Mouse (Mus musculus) heart, embryonic 10.5 days (tissue): ENCODE results near the gene Wdr17. TPM values are rescaled to one million over a fixed set of nuclear protein-coding genes. Genes with fewer than 3 reads are reported as not detected.
A peak's percentile ranks its signal among the peaks of the same experiment; 100 is the strongest.
"Not testable (repeated sequence)": the region's sequence is repeated elsewhere in the genome, so short reads cannot be mapped to it uniquely, and the experiment has no call there.

Experiments
- DNase-seq: peaks from one replicate; pipeline ENCODE4 v3.0.0-alpha.2; 2017; ENCODE audit warnings: low spot score
- H3K27ac ChIP-seq: fragments of 300-500 bp; sonication (generic); 2 replicates; pipeline ENCODE4 v1.5.1; 2016; ENCODE audit warnings: mild to moderate bottlenecking
- H3K27me3 ChIP-seq: fragments of 300-500 bp; sonication (generic); 2 replicates; pipeline ENCODE4 v1.6.1; 2016; ENCODE audit warnings: mild to moderate bottlenecking; ENCODE audit not compliant: poor library complexity, insufficient read depth, severe bottlenecking
- H3K36me3 ChIP-seq: fragments of 300-500 bp; sonication (generic); 2 replicates; pipeline ENCODE4 v1.6.1; 2016; ENCODE audit warnings: mild to moderate bottlenecking, moderate library complexity
- H3K4me1 ChIP-seq: fragments of 300-500 bp; sonication (generic); 2 replicates; pipeline ENCODE4 v1.6.1; 2016; ENCODE audit warnings: mild to moderate bottlenecking
- H3K4me3 ChIP-seq: fragments of 300-500 bp; sonication (generic); 2 replicates; pipeline ENCODE4 v1.5.1; 2016; ENCODE audit warnings: mild to moderate bottlenecking, moderate library complexity
- H3K9me3 ChIP-seq: fragments of 300-500 bp; sonication (generic); 2 replicates; pipeline ENCODE4 v1.6.1; 2016; ENCODE audit warnings: mild to moderate bottlenecking, moderate library complexity
- WGBS: fragments of 180-500 bp; shearing (Covaris S2); methylation state at CpG from one replicate; pipeline ENCODE4 v1.1.7; 2016; 5-methylcytosine and 5-hydroxymethylcytosine counted together
- polyA plus RNA-seq: library from polyadenylated mRNA; unstranded; fragments of >200 nt; fragmentation: Nextera tagmentation; extraction: Ambion mirVana; gene quantifications from 2 replicates; pipeline ENCODE4 v1.2.1, GENCODE M21; 2016

Gene Wdr17
- polyA plus RNA-seq, 1 experiment from 2014 or later: 0.72 TPM

DNA sequence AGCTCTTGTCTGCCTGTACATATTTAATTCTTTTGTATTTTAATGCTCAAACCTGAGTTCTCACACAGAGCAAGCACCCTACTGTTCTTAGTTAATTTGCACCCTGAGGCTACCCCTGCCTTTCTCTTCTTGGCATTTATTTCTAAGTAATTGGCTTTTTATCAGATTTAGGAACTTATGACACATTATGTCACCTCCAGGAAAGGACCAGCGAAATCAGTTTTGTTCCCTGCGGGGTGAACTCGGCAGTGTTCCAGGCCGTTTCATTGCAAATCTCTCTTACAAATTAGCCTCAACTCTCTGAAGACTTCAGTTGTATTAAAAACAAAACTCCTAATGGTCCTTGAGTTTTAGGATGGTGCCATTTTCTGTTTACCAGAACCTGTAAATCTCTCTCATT is 248.3 kb downstream of the Wdr17 start:
- no peaks in the 10 kb centered on the region for H3K27me3 ChIP-seq
- H3K36me3 ChIP-seq: no peaks in the 10 kb centered on the region
- H3K4me3 ChIP-seq: no peak overlapping the region
- H3K27ac ChIP-seq: no peak overlapping the region
- no peaks in the 10 kb centered on the region for H3K9me3 ChIP-seq
- DNase-seq: no peak
- H3K4me1 ChIP-seq: no peaks in the 10 kb centered on the region
- 81% methylated on average over 4 of the region's 4 CpGs for WGBS

DNA sequence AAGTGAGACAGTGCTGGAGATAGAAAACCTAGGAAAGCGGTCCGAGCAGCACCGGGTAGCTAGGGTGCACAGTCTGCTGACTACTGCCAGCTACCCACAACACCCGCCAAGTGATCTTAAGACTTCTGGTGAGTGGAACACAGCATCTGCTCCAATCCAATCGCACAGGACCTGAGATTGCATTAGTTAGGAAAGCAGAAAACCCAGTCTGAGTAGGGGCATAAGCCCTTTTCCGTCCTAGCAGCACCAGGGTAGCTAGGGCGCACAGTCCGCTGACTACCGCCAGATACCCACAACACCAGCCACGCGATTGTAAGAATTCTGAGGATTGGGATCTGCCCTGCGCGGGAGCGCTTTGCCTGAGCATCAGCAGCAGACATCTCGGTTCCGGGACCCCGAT is 270.3 kb downstream of the Wdr17 start:
- not testable (repeated sequence) for H3K27me3 ChIP-seq, DNase-seq
- 72% methylated on average over 17 of the region's 17 CpGs for WGBS

DNA sequence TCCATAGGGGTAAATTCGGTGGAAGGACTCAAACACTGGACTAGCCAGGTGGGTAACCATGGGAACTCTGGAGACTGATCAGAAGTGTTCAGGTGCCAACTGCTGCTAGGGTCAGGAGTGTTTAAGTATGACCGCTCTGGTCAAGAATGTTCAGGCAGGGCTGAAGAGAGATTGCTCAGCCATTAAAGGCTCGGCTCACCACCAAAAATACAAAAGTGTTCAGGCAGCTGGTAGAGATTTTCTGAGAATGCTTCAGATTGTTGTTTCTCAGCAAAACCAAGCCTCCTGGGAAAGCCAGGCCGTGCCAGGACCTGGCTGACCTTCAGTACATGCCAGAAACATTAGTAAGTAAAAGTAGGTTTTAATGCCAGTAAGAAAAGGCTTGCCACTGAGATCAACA is 276.7 kb downstream of the Wdr17 start:
- H3K36me3 ChIP-seq: no peaks in the 10 kb centered on the region
- no peak overlapping the region for H3K4me3 ChIP-seq
- WGBS: 71% methylated on average over 4 of the region's 4 CpGs
- no peaks in the 10 kb centered on the region for H3K9me3 ChIP-seq
- H3K27me3 ChIP-seq: no peaks in the 10 kb centered on the region
- H3K4me1 ChIP-seq: no peaks in the 10 kb centered on the region
- no peak overlapping the region for H3K27ac ChIP-seq
- DNase-seq: no peak

More for the DNA sequence above, 270.3 kb downstream of the Wdr17 start:
- not testable (repeated sequence) for H3K36me3 ChIP-seq, H3K4me3 ChIP-seq, H3K27ac ChIP-seq, H3K4me1 ChIP-seq, H3K9me3 ChIP-seq

DNA sequence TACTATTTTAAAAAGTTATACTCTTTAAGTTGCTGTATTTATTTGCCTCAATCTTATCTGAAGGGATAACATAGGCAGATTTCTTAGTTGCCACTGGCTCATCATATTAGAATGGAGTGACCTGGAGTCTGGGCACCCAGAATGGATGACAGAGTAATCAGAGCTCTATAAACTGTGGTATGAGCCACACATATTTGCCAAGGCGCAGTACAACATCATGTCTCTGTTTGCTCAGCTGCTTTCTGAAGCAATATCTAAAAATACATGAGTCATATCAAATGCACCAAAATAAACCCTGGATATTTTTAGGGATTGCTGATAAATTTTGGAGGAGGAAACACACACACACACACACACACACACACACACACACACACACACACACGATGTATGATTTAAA is 277.6 kb downstream of the Wdr17 start:
- Histone ChIP-seq H3K4me1 (no peaks in the 10 kb centered on the region), H3K27me3 (no peaks in the 10 kb centered on the region), H3K36me3 (no peaks in the 10 kb centered on the region), H3K27ac (no peak overlapping the region), H3K9me3 (no peaks in the 10 kb centered on the region), H3K4me3 (no peak overlapping the region)
- WGBS: 69% methylated on average over 2 of the region's 2 CpGs
- no peak for DNase-seq

DNA sequence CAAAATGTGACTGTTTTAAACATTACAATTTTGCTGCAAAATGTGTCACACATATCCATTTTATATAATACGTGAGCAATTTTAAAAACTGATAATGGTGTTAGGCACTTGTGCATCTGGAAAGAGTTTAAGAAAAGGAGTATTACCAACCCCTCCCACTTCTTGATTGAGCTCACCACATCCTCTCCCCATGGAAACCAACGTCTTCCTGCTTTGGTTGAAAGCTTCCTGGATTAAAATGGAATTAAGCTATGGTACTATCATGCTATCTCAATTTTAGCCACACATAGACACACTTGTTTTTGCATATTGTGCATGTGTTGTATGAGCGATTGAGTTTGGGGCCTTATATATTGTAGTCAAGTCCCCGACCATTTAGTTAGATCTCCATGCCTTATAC is 283.5 kb downstream of the Wdr17 start:
- peaks cover 6% of the 10 kb centered on the region for H3K4me1 ChIP-seq
- no peaks in the 10 kb centered on the region for H3K27me3 ChIP-seq
- 73% methylated on average over 4 of the region's 4 CpGs for whole genome bisulfite sequencing
- H3K4me3 ChIP-seq: no peak overlapping the region
- no peaks in the 10 kb centered on the region for H3K36me3 ChIP-seq
- H3K9me3 ChIP-seq: no peaks in the 10 kb centered on the region
- H3K27ac ChIP-seq: no peak overlapping the region
- no peak for DNase-seq

DNA sequence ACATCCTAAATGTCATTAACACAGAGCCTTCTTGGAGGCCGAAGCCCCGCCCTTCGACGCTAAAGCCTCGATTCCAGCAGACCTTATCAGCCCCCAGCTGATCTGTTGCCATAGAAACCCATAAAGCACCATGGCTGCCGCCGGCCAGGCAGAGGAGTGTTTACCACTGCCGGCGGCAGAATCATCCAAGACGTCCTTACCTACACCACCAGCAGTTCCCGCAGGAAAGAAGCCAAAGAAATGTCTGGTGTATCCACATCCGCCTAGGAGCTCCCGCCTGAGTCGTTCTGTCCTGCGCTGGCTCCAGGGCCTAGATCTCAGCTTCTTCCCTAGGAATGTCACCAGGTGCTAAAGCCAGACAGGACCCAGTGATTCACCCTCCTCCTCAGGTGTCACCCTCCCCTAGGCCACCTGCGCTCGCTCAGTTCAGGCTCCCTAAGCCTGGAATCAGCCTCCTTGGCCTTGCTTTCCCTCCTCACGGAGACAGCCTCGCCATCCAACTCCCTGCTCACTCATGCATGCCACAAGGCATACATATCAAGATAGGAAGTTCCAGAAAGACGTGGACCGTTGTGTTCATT is 286.2 kb downstream of the Wdr17 start, which contains the start of gene Spata4:
Spata4 (plus strand) TSS at position 111 of the 581 bp plus-strand sequence.
- 4% methylated on average over 21 of the region's 21 CpGs for WGBS
- H3K27ac ChIP-seq: peak within 1 kb of the TSS; percentile 50

DNA sequence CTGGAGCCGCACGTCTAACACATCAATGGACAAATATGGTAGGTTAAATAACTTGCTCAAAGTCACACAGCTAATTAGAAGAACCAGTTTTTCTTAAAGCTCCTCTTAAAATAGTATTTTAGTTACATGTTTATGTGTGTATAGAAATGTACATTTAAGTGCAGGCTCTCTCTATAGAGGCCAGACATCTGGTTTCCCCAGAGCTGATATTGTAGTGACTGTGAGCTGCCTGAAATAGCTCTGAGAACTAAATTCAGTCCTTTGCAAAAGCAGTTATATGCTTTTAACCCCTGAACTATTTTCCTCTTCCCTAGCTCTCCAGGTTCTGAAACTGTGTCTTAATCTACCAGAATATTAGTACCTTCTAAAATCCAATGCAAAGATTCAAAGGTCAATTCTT is 289.6 kb downstream of the Wdr17 start:
- H3K27me3 ChIP-seq: no peaks in the 10 kb centered on the region
- WGBS: 92% methylated on average over 2 of the region's 2 CpGs
- no peak for DNase-seq
- H3K4me1 ChIP-seq: peaks cover 6% of the 10 kb centered on the region
- no peaks in the 10 kb centered on the region for H3K9me3 ChIP-seq
- H3K4me3 ChIP-seq: no peak overlapping the region
- H3K27ac ChIP-seq: no peak overlapping the region
- H3K36me3 ChIP-seq: no peaks in the 10 kb centered on the region

More for the DNA sequence above, 286.2 kb downstream of the Wdr17 start, which contains the start of gene Spata4:
- Histone ChIP-seq H3K4me1 (peaks cover 6% of the 10 kb centered on the region), H3K36me3 (no peaks in the 10 kb centered on the region), H3K27me3 (no peaks in the 10 kb centered on the region), H3K9me3 (no peaks in the 10 kb centered on the region), H3K4me3 (peak within 1 kb of the TSS; percentile 58)
- DNase-seq: peak; percentile 88

DNA sequence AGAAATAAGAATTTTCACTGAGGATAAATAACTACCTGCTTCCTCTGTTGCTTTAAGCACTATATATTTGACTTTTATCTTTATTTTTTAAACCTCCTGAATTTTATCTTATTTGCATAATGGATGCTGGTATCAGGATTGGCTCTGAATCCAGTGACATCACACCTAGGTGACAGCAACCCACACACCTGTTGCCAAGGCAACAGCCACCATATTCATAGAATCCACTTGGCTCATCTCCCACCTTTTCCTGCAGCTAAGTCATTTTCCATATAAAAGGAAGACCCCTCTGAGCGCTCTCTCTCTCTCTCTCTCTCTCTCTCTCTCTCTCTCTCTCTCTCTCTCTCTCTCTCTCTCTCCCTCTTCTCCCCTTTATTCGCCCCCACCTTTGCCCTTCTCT is 290.0 kb downstream of the Wdr17 start:
- no peaks in the 10 kb centered on the region for H3K27me3 ChIP-seq
- WGBS: 61% methylated on average over 2 of the region's 2 CpGs
- no peak overlapping the region for H3K27ac ChIP-seq
- peaks cover 6% of the 10 kb centered on the region for H3K4me1 ChIP-seq
- no peak for DNase-seq
- H3K4me3 ChIP-seq: no peak overlapping the region
- no peaks in the 10 kb centered on the region for H3K9me3 ChIP-seq
- no peaks in the 10 kb centered on the region for H3K36me3 ChIP-seq

DNA sequence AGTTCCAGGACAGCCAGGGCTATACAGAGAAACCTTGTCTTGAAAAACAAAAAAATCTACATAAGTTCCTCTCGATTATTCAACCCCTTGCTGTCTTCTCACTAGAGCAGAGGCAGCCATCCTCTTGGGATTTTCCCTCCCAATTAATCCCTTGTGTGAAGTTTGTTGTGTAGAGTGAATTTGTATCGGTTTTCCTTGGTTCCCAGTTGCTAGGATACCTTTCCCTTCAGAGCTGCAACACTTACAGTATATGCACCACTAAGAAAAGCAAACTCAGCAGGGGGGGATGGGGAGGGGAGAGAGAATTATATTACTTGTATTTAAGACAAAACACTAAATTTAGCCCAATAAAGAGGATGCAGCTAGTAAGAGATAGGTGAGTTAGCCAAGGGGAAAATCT is 290.9 kb downstream of the Wdr17 start:
- WGBS: 59% methylated on average over 2 of the region's 2 CpGs
- H3K27me3 ChIP-seq: no peaks in the 10 kb centered on the region
- H3K4me3 ChIP-seq: no peak overlapping the region
- H3K36me3 ChIP-seq: no peaks in the 10 kb centered on the region
- no peaks in the 10 kb centered on the region for H3K9me3 ChIP-seq
- DNase-seq: no peak
- peaks cover 6% of the 10 kb centered on the region for H3K4me1 ChIP-seq
- no peak overlapping the region for H3K27ac ChIP-seq

DNA sequence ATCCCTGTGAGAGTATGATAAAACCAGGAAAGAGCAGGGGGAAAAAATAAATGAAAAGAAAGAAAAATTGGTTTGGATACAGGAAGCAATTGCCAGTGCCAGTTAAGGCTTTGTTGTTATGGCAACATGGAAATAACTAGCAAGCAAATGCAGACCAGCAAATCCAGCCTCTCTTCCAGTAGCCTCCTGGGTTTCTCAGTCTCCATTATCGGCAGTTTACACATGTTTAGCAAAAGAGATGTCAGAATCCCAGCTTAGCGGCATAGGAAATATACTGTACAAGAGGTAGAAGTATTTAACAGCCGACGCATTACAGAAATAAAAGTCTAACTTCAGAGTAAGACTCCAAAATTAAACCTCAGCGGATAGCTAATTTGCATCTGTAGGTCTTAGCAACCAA is 292.4 kb downstream of the Wdr17 start:
- Histone ChIP-seq H3K27ac (no peak overlapping the region), H3K36me3 (no peaks in the 10 kb centered on the region), H3K4me3 (no peak overlapping the region), H3K27me3 (no peaks in the 10 kb centered on the region), H3K9me3 (no peaks in the 10 kb centered on the region), H3K4me1 (no peaks in the 10 kb centered on the region)
- 88% methylated on average over 5 of the region's 5 CpGs for WGBS
- DNase-seq: no peak

DNA sequence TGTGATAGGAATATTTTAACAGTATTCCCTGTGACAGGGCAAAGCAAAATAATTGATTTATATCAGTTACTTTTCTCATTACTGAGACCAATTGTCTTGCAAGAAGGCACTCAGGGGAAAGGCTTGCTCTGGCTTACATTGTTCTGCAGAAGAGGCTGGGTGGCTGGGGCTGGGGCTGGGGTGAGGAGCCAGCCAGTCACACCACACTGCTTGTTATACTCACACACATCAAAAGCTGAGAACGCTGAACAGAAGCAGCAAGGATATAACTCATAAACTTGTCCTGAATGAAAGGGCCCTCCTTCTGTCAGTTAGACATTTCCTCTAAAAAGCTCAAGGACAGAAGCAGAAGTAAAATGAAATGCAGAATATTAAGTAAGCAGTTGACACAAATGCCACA is 304.1 kb downstream of the Wdr17 start:
- Histone ChIP-seq H3K4me3 (no peak overlapping the region), H3K27ac (no peak overlapping the region), H3K4me1 (no peaks in the 10 kb centered on the region), H3K27me3 (no peaks in the 10 kb centered on the region), H3K9me3 (no peaks in the 10 kb centered on the region), H3K36me3 (no peaks in the 10 kb centered on the region)
- DNase-seq: no peak
- 63% methylated on average over 1 of the region's 1 CpGs for WGBS

DNA sequence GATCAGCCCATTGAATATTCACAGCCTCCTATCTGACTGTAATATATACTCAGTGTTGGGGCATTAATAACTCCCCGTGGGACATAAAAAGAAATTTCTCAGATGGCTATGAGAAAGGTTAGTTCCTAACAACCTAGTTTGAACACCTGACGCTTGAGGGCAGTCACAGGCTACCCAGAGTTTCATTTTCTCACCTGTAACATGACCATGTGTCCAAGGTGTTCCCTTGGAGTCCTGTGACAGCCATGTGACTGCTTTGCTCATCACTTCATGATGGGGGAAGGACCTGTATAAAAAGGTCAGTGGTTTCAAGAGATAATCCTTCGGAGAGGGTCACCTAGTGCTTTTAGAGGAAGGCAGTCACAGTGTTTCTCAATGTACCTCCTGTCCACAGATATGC is 305.5 kb downstream of the Wdr17 start:
- no peak for DNase-seq
- no peaks in the 10 kb centered on the region for H3K4me1 ChIP-seq
- no peaks in the 10 kb centered on the region for H3K36me3 ChIP-seq
- 66% methylated on average over 3 of the region's 3 CpGs for WGBS
- H3K4me3 ChIP-seq: no peak overlapping the region
- no peak overlapping the region for H3K27ac ChIP-seq
- H3K9me3 ChIP-seq: no peaks in the 10 kb centered on the region
- no peaks in the 10 kb centered on the region for H3K27me3 ChIP-seq
